Mouse (Mus musculus) heart, postnatal 0 days (tissue): Measurements from ENCODE around the gene Grik4. TPM values are rescaled to one million over a fixed set of nuclear protein-coding genes. Genes with fewer than 3 reads are reported as not detected.

Experiments used
- ATAC-seq: fragments of 200-750 bp; cut with Nextera tagmentation; 2 replicates; pipeline ENCODE4 v1.8.0; 2017; ENCODE audit warnings: low read depth, moderate number of reproducible peaks, moderate library complexity; ENCODE audit not compliant: insufficient read depth
- DNase-seq: peaks from one replicate; pipeline ENCODE4 v3.0.0-alpha.2; 2016; ENCODE audit warnings: low spot score
- H3K27ac ChIP-seq: fragments of 300-500 bp; sonication (generic); 2 replicates; pipeline ENCODE4 v1.5.1; 2014; ENCODE audit warnings: low read depth, mild to moderate bottlenecking
- H3K27me3 ChIP-seq: fragments of 300-500 bp; sonication (generic); 2 replicates; pipeline ENCODE4 v1.6.1; 2014; ENCODE audit warnings: low read length, mixed read lengths; ENCODE audit not compliant: control insufficient read depth, insufficient read depth
- H3K36me3 ChIP-seq: fragments of 300-500 bp; sonication (generic); replicated peaks from 2 replicates; pipeline ENCODE4 v1.6.1; 2014; ENCODE audit warnings: low read length, mixed read lengths; ENCODE audit not compliant: control insufficient read depth, insufficient read depth
- H3K4me1 ChIP-seq: fragments of 300-500 bp; sonication (generic); 2 replicates; pipeline ENCODE4 v1.6.1; 2014; ENCODE audit warnings: antibody characterized with exemption; ENCODE audit not compliant: control insufficient read depth, insufficient read depth
- H3K4me2 ChIP-seq: fragments of 300-500 bp; sonication (generic); 2 replicates; pipeline ENCODE4 v1.6.1; 2014; ENCODE audit warnings: low read depth, mild to moderate bottlenecking, low read length, moderate library complexity
- H3K4me3 ChIP-seq: fragments of 300-500 bp; sonication (generic); 2 replicates; pipeline ENCODE4 v1.5.1; 2014; ENCODE audit warnings: low read depth, low read length
- H3K9ac ChIP-seq: fragments of 300-500 bp; sonication (generic); replicated peaks from 2 replicates; pipeline ENCODE4 v1.6.1; 2014; ENCODE audit warnings: low read depth, low read length, mixed read lengths
- H3K9me3 ChIP-seq: fragments of 300-500 bp; sonication (generic); replicated peaks from 2 replicates; pipeline ENCODE4 v1.6.1; 2016; ENCODE audit warnings: low read length; ENCODE audit not compliant: control insufficient read depth
- CTCF ChIP-seq: IDR thresholded peaks from 2 replicates; pipeline ENCODE4 v1.5.1; 2016; ENCODE audit warnings: antibody characterized with exemption, control low read depth, low read depth
- EP300 ChIP-seq: IDR thresholded peaks from 2 replicates; pipeline ENCODE4 v1.6.1; 2016; ENCODE audit warnings: antibody characterized with exemption, low read depth
- WGBS: fragments of 180-500 bp; shearing (Covaris S2); extraction: QIAGEN DNeasy Blood & Tissue Kit; methylation state at CpG from one replicate; pipeline ENCODE4 v1.1.7; 2014; 5-methylcytosine and 5-hydroxymethylcytosine counted together
- microRNA-seq: library from miRNA; unstranded; fragments of <30 nt; microRNA quantifications from one replicate; pipeline ENCODE4, GENCODE M21; 2016
- polyA plus RNA-seq: library from polyadenylated mRNA; unstranded; fragments of >200 nt; fragmentation: Nextera tagmentation; extraction: Ambion mirVana; gene quantifications from 2 replicates; pipeline ENCODE4 v1.2.1, GENCODE M21; 2015
- total RNA-seq: library from RNA; depleted of rRNA; stranded (reverse); fragments of >200 nt; gene quantifications from 2 replicates; pipeline ENCODE4 v1.2.3, GENCODE M21; 2014; ENCODE audit warnings: low replicate concordance; rRNA removed

Gene Grik4
- total and polyA plus RNA-seq, 2 experiments from 2014 or later: 0.03 TPM; not detected in 1

GRCm38 (mm10) chr9:42471214-42471613 lies 473.1 kb downstream of the Grik4 start:
- DNase-seq (peak; percentile 24), ATAC-seq (no peak)
- TF ChIP-seq EP300 (no peak), CTCF (no peak)
- Histone ChIP-seq H3K27ac (peak overlapping the region; percentile 13; the same call in 1 of the 2 replicates), H3K27me3 (peaks cover 16% of the 10 kb centered on the region; the same call in 1 of the 2 replicates), H3K36me3 (no peaks in the 10 kb centered on the region), H3K4me2 (peak overlapping the region; percentile 84), H3K9me3 (no peaks in the 10 kb centered on the region), H3K4me1 (peaks cover 9% of the 10 kb centered on the region), H3K9ac (peak overlapping the region; percentile 69; the same call in 1 of the 2 replicates), H3K4me3 (peak overlapping the region; percentile 65)
- WGBS: 51% methylated on average over 4 of the region's 4 CpGs

- H3K27me3 ChIP-seq: peaks cover 16% of the 10 kb centered on the region; the same call in 1 of the 2 replicates
- TF ChIP-seq CTCF (no peak), EP300 (no peak)
- H3K9me3 ChIP-seq: no peaks in the 10 kb centered on the region
- 90% methylated on average over 15 of the region's 15 CpGs for WGBS
- H3K36me3 ChIP-seq: no peaks in the 10 kb centered on the region
- H3K4me1 ChIP-seq: peaks cover 9% of the 10 kb centered on the region
- no peak overlapping the region; the same call in 1 of the 2 replicates for H3K4me2 ChIP-seq
- no peak overlapping the region for H3K27ac ChIP-seq
- no peak overlapping the region for H3K9ac ChIP-seq
- no peak overlapping the region for H3K4me3 ChIP-seq
- no peak for DNase-seq
- ATAC-seq: no peak
Observed at GRCm38 (mm10) chr9:42469323-42469722, 475.0 kb downstream of the Grik4 start.

GRCm38 (mm10) chr9:42468360-42468759 lies 475.9 kb downstream of the Grik4 start:
- no peak for TF ChIP-seq CTCF
- no peak for TF ChIP-seq EP300
- Histone ChIP-seq H3K36me3 (no peaks in the 10 kb centered on the region), H3K4me2 (no peak overlapping the region), H3K4me1 (peaks cover 9% of the 10 kb centered on the region), H3K9me3 (no peaks in the 10 kb centered on the region), H3K4me3 (no peak overlapping the region), H3K27ac (no peak overlapping the region), H3K9ac (no peak overlapping the region), H3K27me3 (peaks cover 9% of the 10 kb centered on the region; the same call in 1 of the 2 replicates)
- no peak for ATAC-seq
- no peak for DNase-seq
- 85% methylated on average over 5 of the region's 5 CpGs for WGBS

Small RNA genes within 50 kb of the gene (microRNA-seq; reads per million reads assigned to microRNA genes)
- gene Gm27509: not detected

Other genes with a start within 250 kb of the Grik4 start
- 57.3 and 63.5 TPM in 2 replicates for gene Arhgef12, start 162.7 kb upstream of the Grik4 start, total RNA-seq
- gene Arhgef12, start 162.7 kb upstream of the Grik4 start, polyA plus RNA-seq: 9.3 and 10.3 TPM in 2 replicates
- 5.5 and 7.5 TPM in 2 replicates for gene Tmem136, start 172.1 kb upstream of the Grik4 start, total RNA-seq
- gene Tmem136, start 172.1 kb upstream of the Grik4 start, polyA plus RNA-seq: 8.0 and 8.1 TPM in 2 replicates